Mouse (Mus musculus): Measurements from ENCODE around the gene Kcnk3. TPM values are rescaled to one million over a fixed set of nuclear protein-coding genes. Genes with fewer than 3 reads are reported as not detected.

Gene Kcnk3
- polyA plus RNA-seq, 1 experiment from 2014 or later: 1.6 TPM

DNA sequence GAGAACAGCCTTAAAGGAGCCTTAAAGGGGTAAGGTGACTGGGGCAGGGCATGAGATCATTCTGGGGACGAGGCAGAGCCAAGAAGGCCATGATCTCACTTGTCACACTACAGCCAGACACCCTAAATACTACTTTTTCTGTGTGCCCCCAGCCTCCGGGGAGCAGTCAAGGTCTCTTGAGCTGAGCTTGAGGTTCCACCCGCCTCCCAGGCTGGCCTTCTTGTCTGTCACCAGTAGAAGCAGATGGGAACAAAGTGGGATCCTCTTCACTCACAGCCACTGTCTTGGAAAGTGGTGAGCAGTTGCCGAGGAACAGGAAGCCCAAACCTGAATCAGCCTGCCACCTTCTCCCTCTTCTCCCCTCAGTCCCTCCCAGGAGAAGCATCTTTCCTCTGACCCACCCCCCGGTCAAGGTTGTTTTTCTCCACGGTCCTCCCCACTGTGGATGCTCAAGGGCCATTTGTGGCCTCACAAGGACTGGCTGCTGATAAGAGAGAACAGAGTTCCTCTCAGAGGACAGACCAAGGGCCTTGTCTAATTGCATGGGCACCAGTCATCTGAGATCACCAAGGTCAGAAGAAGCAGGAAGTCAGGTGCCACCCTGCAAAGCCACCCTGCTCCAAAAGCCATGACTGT lies 9.4 kb upstream of the Kcnk3 start:
- no peak for ATAC-seq (replicated peaks; ENCODE audit: low FRiP score)
- Histone ChIP-seq H3K36me3 (ENCODE audit: control insufficient read depth, insufficient read depth, low read length) (no peaks in the 10 kb centered on the region), H3K27ac (ENCODE audit: low read depth, low read length) (no peak overlapping the region), H3K9ac (ENCODE audit: low read depth, low read length) (no peak overlapping the region), H3K27me3 (replicated peaks; ENCODE audit: control insufficient read depth, insufficient read depth, low read length) (peaks cover 9% of the 10 kb centered on the region), H3K9me3 (ENCODE audit: control insufficient read depth, low read length) (no peaks in the 10 kb centered on the region), H3K4me2 (no peak overlapping the region), H3K4me1 (replicated peaks; ENCODE audit: control insufficient read depth, insufficient read depth, low read length) (peaks cover 3% of the 10 kb centered on the region; the same call in 1 of the 2 replicates), H3K4me3 (ENCODE audit: low read depth, low read length) (no peak overlapping the region)
- no peak for DNase-seq (ENCODE audit: low spot score)
- 59% methylated on average over 6 of the region's 6 CpGs for WGBS

DNA sequence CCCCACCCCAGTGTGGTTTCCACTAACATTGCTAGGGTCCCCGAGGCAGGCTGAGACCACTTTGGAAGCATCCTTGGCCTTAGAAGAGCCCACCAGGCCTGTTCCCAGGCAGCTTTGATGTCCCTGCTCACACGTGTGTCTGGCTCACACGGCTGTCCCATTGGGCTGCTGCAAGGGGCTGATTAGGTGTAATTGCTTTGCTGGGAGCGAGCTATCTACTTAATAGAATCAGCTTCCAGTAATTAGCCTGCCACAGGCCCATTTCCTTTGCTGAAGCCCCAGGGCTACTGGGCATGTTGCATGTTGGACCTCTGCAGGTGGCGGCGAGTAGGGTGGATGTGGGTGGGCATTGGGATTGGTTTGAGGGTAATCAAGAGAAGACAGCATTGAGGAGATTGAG lies 7.2 kb upstream of the Kcnk3 start:
- H3K4me2 ChIP-seq: no peak overlapping the region
- no peak overlapping the region for H3K27ac ChIP-seq (ENCODE audit: low read depth, low read length)
- H3K4me3 ChIP-seq (ENCODE audit: low read depth, low read length): no peak overlapping the region
- H3K9me3 ChIP-seq (ENCODE audit: control insufficient read depth, low read length): no peaks in the 10 kb centered on the region
- whole genome bisulfite sequencing: 67% methylated on average over 6 of the region's 6 CpGs
- H3K9ac ChIP-seq (ENCODE audit: low read depth, low read length): no peak overlapping the region
- DNase-seq (ENCODE audit: low spot score): no peak
- no peaks in the 10 kb centered on the region for H3K36me3 ChIP-seq (ENCODE audit: control insufficient read depth, insufficient read depth, low read length)
- ATAC-seq (replicated peaks; ENCODE audit: low FRiP score): no peak
- H3K27me3 ChIP-seq (replicated peaks; ENCODE audit: control insufficient read depth, insufficient read depth, low read length): peaks cover 9% of the 10 kb centered on the region
- peaks cover 3% of the 10 kb centered on the region; the same call in 1 of the 2 replicates for H3K4me1 ChIP-seq (replicated peaks; ENCODE audit: control insufficient read depth, insufficient read depth, low read length)

DNA sequence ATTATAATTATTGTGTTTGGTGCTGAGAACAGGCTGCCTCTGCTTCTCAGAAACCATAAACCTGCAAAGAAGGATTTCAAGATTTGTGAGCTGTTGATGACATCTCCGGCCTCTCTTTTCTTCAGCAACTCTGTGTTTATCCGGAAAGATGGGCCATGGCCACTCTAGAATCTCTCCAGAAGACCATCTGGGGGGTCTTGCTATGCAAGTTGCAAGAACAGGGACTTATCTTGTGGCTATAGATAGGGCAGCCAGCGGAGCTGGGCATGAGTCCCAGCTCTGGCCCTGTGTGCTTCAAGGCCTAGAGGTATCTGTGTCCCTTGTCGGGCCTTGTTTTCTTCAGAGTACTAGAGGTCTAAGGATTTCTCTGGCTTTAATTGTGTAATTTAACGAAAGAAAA lies 6.0 kb upstream of the Kcnk3 start:
- Histone ChIP-seq H3K36me3 (ENCODE audit: control insufficient read depth, insufficient read depth, low read length) (no peaks in the 10 kb centered on the region), H3K9ac (ENCODE audit: low read depth, low read length) (no peak overlapping the region), H3K27ac (ENCODE audit: low read depth, low read length) (no peak overlapping the region), H3K9me3 (ENCODE audit: control insufficient read depth, low read length) (no peaks in the 10 kb centered on the region), H3K4me1 (replicated peaks; ENCODE audit: control insufficient read depth, insufficient read depth, low read length) (no peaks in the 10 kb centered on the region), H3K4me3 (ENCODE audit: low read depth, low read length) (no peak overlapping the region), H3K4me2 (no peak overlapping the region), H3K27me3 (replicated peaks; ENCODE audit: control insufficient read depth, insufficient read depth, low read length) (peaks cover 14% of the 10 kb centered on the region)
- ATAC-seq (replicated peaks; ENCODE audit: low FRiP score) (no peak), DNase-seq (ENCODE audit: low spot score) (no peak)
- WGBS: 67% methylated on average over 5 of the region's 5 CpGs

DNA sequence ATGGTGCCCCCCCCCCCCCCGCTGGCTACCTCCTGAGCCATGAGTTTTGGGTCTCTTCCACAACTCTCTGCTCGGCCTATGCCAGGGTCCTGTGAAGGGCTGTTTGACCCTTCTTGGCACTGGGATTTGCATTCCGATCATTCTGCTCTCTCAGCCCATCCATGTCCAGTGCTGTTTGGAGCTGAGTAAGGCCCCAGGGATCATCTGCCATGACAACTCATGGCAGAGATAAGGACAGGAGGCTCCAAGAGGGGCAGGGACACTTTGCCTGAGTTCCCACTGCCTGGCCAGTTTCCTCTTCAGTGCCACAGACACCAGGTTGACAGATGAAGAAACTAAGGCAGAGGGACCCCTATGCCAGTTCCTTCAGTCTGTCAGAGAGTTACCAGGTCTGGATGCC lies 1.4 kb upstream of the Kcnk3 start:
- DNase-seq (ENCODE audit: low spot score) (no peak), ATAC-seq (replicated peaks; ENCODE audit: low FRiP score) (no peak)
- Histone ChIP-seq H3K36me3 (ENCODE audit: control insufficient read depth, insufficient read depth, low read length) (no peaks in the 10 kb centered on the region), H3K9ac (ENCODE audit: low read depth, low read length) (no peak overlapping the region), H3K27ac (ENCODE audit: low read depth, low read length) (no peak overlapping the region), H3K4me1 (replicated peaks; ENCODE audit: control insufficient read depth, insufficient read depth, low read length) (no peaks in the 10 kb centered on the region), H3K9me3 (ENCODE audit: control insufficient read depth, low read length) (no peaks in the 10 kb centered on the region), H3K4me2 (no peak overlapping the region), H3K4me3 (ENCODE audit: low read depth, low read length) (no peak overlapping the region), H3K27me3 (replicated peaks; ENCODE audit: control insufficient read depth, insufficient read depth, low read length) (peaks cover 50% of the 10 kb centered on the region)
- WGBS: 70% methylated on average over 3 of the region's 3 CpGs

DNA sequence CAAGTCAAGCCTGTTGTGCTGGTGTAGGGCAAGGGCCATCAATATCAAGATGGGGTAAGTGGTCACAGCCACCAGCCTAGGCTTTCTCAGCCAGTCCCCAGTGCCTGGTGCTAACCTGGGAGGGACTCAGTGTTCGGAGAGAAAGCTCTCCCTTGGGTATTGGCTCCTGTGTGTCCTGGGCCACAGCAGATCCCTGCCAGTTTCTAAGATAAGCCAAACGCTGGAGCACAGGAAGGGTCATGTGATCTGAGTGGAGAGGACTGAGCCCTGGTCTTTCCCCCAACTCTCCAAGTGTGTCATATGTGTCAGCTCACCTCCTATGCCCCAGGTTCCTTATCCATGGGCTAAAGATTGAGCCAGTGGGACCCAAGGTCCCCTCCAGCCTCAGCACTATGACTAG lies 869 bp upstream of the Kcnk3 start:
- Histone ChIP-seq H3K4me3 (ENCODE audit: low read depth, low read length) (no peak overlapping the region), H3K4me2 (no peak overlapping the region), H3K27ac (ENCODE audit: low read depth, low read length) (no peak overlapping the region), H3K9me3 (ENCODE audit: control insufficient read depth, low read length) (no peaks in the 10 kb centered on the region), H3K27me3 (replicated peaks; ENCODE audit: control insufficient read depth, insufficient read depth, low read length) (peaks cover 50% of the 10 kb centered on the region), H3K9ac (ENCODE audit: low read depth, low read length) (no peak overlapping the region), H3K36me3 (ENCODE audit: control insufficient read depth, insufficient read depth, low read length) (no peaks in the 10 kb centered on the region), H3K4me1 (replicated peaks; ENCODE audit: control insufficient read depth, insufficient read depth, low read length) (no peaks in the 10 kb centered on the region)
- no peak for DNase-seq (ENCODE audit: low spot score)
- ATAC-seq (replicated peaks; ENCODE audit: low FRiP score): no peak
- WGBS: 14% methylated on average over 2 of the region's 2 CpGs

DNA sequence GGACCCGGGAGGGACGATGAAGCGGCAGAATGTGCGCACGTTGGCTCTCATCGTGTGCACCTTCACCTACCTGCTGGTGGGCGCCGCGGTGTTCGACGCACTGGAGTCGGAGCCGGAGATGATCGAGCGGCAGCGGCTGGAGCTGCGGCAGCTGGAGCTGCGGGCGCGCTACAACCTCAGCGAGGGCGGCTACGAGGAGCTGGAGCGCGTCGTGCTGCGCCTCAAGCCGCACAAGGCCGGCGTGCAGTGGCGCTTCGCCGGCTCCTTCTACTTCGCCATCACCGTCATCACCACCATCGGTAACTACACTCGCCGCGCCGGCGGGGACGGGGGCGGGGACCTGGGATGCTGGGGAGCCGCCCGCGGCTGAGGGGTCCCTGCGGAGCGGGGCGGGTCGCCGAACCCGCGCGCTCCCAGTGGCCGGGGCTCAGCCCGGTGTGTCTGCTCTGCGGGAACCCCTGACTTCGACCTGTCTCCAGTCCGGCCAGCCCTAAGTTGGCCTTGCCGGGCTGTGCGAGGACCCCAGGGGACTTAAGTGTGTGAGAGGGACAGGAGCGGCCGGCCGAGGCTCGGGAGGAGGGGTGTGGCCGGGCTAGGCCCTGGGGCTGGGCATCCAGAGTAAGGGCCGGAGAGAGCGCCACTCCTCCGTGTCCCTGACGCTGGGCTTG lies 465 bp downstream of the Kcnk3 start:
- no peak overlapping the region for H3K9ac ChIP-seq (ENCODE audit: low read depth, low read length)

DNA sequence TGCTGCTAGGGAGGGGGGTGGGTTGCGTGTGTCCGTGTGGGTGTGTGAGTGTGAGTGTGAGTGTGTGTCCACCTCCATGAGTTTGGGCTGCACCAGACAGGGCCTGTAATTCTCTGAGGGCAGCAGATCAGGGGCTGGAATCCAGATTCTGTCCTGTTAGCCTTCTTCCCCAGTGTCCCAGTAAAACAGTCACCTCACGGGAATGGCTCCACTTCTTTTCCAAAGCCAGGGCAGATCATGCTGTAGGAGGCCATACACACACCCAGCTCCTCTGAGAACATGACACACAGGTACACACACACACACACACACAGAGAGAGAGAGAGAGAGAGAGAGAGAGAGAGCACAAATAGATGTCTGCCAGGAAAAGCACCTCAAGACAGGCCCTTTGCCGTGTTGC lies 1.1 kb downstream of the Kcnk3 start:
- 58% methylated on average over 4 of the region's 4 CpGs for WGBS
- no peak overlapping the region for H3K27ac ChIP-seq (ENCODE audit: low read depth, low read length)
- H3K4me3 ChIP-seq (ENCODE audit: low read depth, low read length): no peak overlapping the region
- peak overlapping the region; percentile 76 for H3K4me2 ChIP-seq
- H3K36me3 ChIP-seq (ENCODE audit: control insufficient read depth, insufficient read depth, low read length): no peaks in the 10 kb centered on the region
- no peak overlapping the region for H3K9ac ChIP-seq (ENCODE audit: low read depth, low read length)
- DNase-seq (ENCODE audit: low spot score): no peak
- peaks cover 47% of the 10 kb centered on the region for H3K27me3 ChIP-seq (replicated peaks; ENCODE audit: control insufficient read depth, insufficient read depth, low read length)
- ATAC-seq (replicated peaks; ENCODE audit: low FRiP score): no peak
- no peaks in the 10 kb centered on the region for H3K9me3 ChIP-seq (ENCODE audit: control insufficient read depth, low read length)
- no peaks in the 10 kb centered on the region for H3K4me1 ChIP-seq (replicated peaks; ENCODE audit: control insufficient read depth, insufficient read depth, low read length)

More for the DNA sequence above, 465 bp downstream of the Kcnk3 start:
- Histone ChIP-seq H3K4me2 (peak overlapping the region; percentile 76), H3K4me3 (ENCODE audit: low read depth, low read length) (peak overlapping the region; percentile 45), H3K4me1 (replicated peaks; ENCODE audit: control insufficient read depth, insufficient read depth, low read length) (no peaks in the 10 kb centered on the region), H3K27me3 (replicated peaks; ENCODE audit: control insufficient read depth, insufficient read depth, low read length) (peaks cover 47% of the 10 kb centered on the region), H3K9me3 (ENCODE audit: control insufficient read depth, low read length) (no peaks in the 10 kb centered on the region), H3K27ac (ENCODE audit: low read depth, low read length) (no peak overlapping the region), H3K36me3 (ENCODE audit: control insufficient read depth, insufficient read depth, low read length) (no peaks in the 10 kb centered on the region)
- DNase-seq (ENCODE audit: low spot score) (no peak), ATAC-seq (replicated peaks; ENCODE audit: low FRiP score) (peak; percentile 7; the same call in 1 of the 2 replicates)
- 2% methylated on average over 66 of the region's 70 CpGs for WGBS

DNA sequence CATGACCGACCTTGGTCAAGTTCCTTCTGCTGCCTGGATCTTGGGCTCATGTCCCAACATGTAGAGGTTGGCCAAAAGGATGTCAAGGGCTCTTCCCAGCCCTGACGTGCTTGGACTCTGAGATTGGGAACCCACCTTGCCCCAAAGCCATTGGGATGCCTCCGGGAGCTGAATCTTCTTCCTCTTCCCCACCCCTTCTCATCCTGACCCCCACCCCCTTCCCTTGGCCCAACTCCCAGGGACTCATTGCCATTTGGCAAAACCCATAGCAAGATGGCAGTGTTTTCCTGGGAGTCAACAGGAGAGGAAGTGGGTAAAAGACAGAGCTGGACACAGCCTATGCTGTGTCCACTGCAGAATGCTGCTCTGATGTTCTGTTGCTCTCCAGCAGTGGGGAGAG lies 1.6 kb downstream of the Kcnk3 start:
- Histone ChIP-seq H3K27me3 (replicated peaks; ENCODE audit: control insufficient read depth, insufficient read depth, low read length) (peaks cover 47% of the 10 kb centered on the region), H3K4me2 (no peak overlapping the region), H3K4me3 (ENCODE audit: low read depth, low read length) (no peak overlapping the region), H3K36me3 (ENCODE audit: control insufficient read depth, insufficient read depth, low read length) (no peaks in the 10 kb centered on the region), H3K27ac (ENCODE audit: low read depth, low read length) (no peak overlapping the region), H3K9me3 (ENCODE audit: control insufficient read depth, low read length) (no peaks in the 10 kb centered on the region), H3K9ac (ENCODE audit: low read depth, low read length) (no peak overlapping the region), H3K4me1 (replicated peaks; ENCODE audit: control insufficient read depth, insufficient read depth, low read length) (0 out of 2 replicates have a peak, but pooled peaks cover 2% of the 10 kb centered on the region)
- DNase-seq (ENCODE audit: low spot score) (no peak), ATAC-seq (replicated peaks; ENCODE audit: low FRiP score) (no peak)
- WGBS: 68% methylated on average over 3 of the region's 3 CpGs

DNA sequence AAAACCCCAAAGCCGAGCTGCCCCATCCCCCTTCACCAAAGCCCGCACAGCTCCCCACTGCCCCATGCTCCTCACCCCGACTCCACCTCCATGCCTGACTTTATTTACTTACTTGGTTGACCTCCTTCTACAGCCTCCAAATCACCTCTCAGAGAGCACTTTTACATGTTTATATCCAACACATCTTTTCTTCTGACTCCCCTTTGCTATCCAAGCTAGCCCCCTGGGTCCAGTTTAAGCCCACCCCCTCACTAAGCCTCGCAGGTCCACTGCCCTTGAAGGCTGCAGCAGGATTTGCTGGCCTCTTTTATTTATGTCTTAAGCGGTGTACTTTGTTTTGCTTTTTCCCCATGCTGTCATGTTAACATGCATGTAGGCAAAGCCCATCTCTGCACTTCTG lies 2.3 kb downstream of the Kcnk3 start:
- H3K27me3 ChIP-seq (replicated peaks; ENCODE audit: control insufficient read depth, insufficient read depth, low read length): peaks cover 47% of the 10 kb centered on the region
- no peaks in the 10 kb centered on the region for H3K9me3 ChIP-seq (ENCODE audit: control insufficient read depth, low read length)
- H3K4me1 ChIP-seq (replicated peaks; ENCODE audit: control insufficient read depth, insufficient read depth, low read length): 0 out of 2 replicates have a peak, but pooled peaks cover 5% of the 10 kb centered on the region
- no peak overlapping the region for H3K9ac ChIP-seq (ENCODE audit: low read depth, low read length)
- no peak overlapping the region for H3K4me2 ChIP-seq
- ATAC-seq (replicated peaks; ENCODE audit: low FRiP score) (no peak), DNase-seq (ENCODE audit: low spot score) (no peak)
- WGBS: 67% methylated on average over 5 of the region's 5 CpGs
- H3K27ac ChIP-seq (ENCODE audit: low read depth, low read length): no peak overlapping the region
- no peaks in the 10 kb centered on the region for H3K36me3 ChIP-seq (ENCODE audit: control insufficient read depth, insufficient read depth, low read length)
- H3K4me3 ChIP-seq (ENCODE audit: low read depth, low read length): no peak overlapping the region
